Mouse (Mus musculus) lung, postnatal 10 days (tissue): Measurements from ENCODE around the gene Nup85.

Experiments used
- DNase-seq: peaks from one replicate; pipeline ENCODE4 v3.0.0; 2021

Nup85 gene

GRCm38 (mm10) chr11:115584376-115585073, 20.3 kb downstream of the Nup85 start:
- no peak for DNase-seq

DNA sequence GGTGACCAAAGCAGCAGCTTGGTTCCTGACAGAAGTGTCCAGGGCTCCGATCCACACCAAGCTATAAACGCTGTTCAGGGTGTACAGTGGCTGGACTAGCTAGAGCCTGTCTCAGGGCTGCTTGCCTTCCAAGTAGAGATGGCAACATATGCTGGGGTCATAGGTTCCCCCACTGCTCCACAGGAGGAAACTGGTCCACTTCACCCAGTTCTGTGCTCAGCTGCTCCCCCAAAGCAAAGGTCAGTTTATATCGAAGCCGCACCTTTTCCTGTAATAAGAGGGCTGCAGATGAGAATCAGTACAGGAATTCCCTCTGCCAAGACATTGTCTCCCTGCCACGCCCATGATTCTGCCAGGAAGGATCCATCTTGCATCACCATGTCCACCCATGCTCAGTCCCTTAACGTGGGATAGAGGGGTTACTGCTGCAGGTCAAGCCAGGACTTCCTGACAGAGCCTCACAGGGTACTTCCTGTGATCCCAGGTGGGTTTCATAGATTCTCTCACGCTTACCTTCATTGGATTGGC, 21.4 kb downstream of the Nup85 start:
- peak; percentile 61 for DNase-seq

DNA sequence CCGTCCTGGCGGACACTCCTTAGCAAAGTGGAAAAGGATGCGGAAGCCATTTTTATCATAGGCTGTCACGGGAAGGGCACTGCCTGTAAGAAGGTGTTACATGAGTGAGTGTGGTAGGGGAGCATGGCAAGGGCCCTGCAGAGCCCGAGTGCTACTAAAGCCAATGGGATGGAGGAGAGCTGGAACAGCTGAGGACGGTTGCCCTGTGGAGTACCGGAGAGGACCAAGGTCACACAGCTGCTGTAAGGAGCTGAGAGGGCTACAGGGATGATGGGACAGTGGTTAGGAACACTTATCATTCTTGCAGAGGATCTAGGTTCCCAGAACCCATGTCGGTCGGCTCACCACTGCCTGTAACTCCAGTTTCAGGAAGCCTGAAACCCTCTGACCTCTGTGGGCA, 22.2 kb downstream of the Nup85 start:
- DNase-seq, result no peak

GRCm38 (mm10) chr11:115587984-115588383, 23.8 kb downstream of the Nup85 start:
- no peak for DNase-seq

DNA sequence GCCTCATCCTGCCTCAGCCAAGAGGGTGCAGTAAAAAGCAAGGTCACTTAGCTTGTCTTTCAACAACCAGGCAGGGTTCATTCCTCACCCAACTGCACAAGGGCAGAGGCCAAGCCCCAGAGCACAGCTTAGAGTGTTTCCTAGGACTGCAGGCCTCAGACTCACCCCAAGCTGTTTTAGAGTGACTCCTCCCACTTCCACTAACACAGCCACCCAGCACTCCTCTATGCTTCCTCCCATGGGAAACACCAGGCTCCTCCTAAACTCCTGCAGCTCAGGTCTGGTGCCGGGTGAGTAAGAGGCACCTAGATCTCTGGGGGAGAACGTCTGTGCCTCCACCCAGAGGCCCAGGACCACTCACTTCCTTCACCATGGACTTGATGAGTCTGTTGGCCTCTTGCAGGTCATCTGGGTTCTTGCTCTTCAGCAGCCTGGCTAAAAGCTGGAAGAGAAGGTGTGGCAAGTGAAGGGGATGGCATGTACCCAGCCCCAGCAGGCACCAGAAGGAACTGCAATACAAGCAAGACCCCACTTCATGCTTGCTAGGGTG, 26.4 kb downstream of the Nup85 start:
- no peak for DNase-seq

- DNase-seq, result no peak
These were observed 31.0 kb downstream of the Nup85 start for GRCm38 (mm10) chr11:115595209-115595608.

- DNase-seq, result no peak
These were observed 34.1 kb downstream of the Nup85 start for GRCm38 (mm10) chr11:115598309-115598708.

- DNase-seq, result no peak
These were observed 35.5 kb downstream of the Nup85 start for GRCm38 (mm10) chr11:115599722-115600121.

DNA sequence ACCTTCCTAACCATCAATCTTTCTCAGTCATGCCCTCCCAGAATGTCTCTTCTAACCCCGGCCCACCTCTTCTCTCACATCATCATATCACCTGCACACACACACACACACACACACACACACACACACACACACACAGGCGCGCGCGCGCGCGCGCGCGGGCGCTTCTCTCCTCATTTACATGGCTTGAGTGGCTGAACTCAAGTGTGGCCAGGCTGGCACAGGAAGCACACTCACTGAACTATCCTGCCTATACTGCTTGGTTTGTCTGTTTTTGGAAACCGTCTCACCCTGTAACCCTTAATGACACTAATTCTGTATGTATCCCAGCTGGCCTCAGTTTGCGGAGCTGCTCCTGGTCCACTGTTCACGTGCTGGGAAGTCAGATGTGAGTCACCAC, 36.5 kb downstream of the Nup85 start:
- DNase-seq, result no peak

GRCm38 (mm10) chr11:115601174-115601573, 36.9 kb downstream of the Nup85 start:
- no peak for DNase-seq

DNA sequence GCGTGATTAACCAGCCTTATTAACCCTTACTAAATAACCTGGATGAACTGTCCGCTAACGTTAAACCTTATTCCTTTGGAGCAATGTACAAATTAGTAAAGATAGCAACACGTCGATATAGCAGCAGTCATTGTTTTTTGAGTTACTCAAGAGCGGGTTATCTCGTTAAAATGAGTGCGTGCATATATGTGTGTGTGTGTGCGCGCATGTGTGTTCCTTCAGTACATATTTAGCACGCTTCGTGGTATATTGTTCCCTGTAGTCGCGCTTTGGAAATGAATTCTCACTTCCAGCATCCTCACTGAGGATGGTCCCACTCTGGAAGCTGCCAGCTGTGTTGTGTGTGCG, 38.9 kb downstream of the Nup85 start:
- no peak for DNase-seq

- peak; percentile 95 for DNase-seq
These were observed 39.5 kb downstream of the Nup85 start, which contains the start of the genes Mrps7 and Gga3 for GRCm38 (mm10) chr11:115603476-115604303. Gene Mrps7 (plus strand): TSS chr11:115603925. Gene Gga3 (minus strand): TSS chr11:115604051.

GRCm38 (mm10) chr11:115604304-115604696, 40.1 kb downstream of the Nup85 start:
- no peak for DNase-seq

- DNase-seq, result no peak
These were observed 42.5 kb downstream of the Nup85 start for GRCm38 (mm10) chr11:115606733-115607132.

DNA sequence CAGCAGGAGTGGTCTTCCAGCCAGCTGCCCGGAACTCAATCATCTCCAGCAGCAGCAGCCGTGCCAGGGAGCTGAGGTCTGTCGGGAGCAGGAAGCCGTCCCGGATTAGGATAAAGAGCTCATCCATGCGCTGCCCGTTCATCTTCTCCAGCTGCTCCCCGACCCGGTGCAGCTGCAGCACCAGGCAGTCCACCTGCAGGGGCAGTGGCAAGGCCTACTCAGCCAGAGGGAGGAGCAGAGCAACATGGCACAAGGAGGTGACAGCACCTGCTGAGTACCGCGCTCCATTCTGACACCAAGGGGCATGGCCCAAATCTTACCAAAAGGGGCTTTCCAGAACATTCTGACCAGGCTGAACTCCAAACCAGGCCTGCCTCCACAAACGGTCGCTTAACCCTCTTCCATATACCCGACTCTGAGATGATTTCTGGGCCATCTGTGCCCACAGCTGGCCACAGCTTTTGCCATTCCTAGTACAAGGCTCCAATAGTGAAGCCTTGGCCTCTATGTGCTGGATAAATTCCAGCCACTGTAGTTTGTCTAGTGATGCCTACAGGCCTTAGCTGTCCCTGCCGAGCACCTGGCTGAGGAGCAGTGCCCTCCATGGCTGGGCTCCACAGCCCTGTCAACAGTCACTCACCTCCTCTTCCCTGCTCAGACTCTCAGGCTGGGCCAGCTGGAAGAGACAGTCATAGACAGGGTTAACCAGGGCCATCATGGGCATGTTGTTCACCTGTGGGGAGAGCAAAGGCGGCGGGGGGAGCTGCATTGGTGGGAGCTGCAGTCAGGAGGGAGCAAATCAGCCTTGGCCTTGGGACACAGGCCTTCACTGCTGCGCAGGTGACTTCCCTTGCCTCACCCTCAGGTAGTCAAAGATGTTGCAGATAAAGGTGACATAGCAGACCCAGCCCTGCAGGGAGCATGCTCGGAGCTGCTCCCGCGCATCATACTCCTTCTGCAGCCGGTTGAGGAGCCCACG, 44.5 kb downstream of the Nup85 start:
- no peak for DNase-seq

DNA sequence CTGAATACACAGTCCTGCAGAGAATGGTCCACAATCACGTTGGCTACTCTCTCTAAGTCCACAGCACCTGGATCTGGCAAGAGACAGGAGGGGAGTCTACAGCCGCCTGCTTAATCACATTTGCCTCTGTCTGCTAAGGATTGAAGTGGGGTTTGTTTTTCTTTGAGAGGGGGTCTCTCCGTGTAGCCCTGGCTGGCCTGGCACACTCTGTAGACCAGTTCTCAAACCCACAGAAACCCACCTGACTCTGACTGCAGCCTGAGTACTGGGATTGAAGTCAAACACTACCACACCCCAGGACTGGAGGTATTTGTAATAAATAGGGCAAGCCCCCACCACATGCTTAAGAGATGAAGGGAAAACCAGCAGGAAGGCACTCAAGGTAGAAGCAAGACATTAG, 45.3 kb downstream of the Nup85 start:
- DNase-seq, result no peak

DNA sequence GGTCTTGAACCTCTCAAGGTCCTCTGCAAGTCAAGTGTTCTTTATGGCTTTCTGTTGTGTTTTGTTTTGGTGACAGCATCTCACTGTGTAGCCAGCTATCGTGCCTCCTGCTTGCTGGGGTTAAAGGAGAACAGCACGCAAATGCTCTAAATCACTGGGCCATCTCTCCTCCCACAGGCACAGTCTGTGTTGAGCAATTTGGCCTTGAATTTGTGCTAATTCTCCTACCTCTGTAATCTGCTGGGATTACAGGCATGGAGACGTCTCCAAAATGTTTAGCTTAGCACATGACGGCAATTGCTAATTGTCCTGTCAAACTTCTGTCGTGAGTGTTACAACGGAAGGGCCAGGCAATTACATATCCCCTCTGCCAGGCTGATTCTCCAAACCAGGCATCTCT, 46.9 kb downstream of the Nup85 start:
- no peak for DNase-seq

GRCm38 (mm10) chr11:115612059-115612409, 47.8 kb downstream of the Nup85 start:
- DNase-seq, result peak; percentile 91

DNA sequence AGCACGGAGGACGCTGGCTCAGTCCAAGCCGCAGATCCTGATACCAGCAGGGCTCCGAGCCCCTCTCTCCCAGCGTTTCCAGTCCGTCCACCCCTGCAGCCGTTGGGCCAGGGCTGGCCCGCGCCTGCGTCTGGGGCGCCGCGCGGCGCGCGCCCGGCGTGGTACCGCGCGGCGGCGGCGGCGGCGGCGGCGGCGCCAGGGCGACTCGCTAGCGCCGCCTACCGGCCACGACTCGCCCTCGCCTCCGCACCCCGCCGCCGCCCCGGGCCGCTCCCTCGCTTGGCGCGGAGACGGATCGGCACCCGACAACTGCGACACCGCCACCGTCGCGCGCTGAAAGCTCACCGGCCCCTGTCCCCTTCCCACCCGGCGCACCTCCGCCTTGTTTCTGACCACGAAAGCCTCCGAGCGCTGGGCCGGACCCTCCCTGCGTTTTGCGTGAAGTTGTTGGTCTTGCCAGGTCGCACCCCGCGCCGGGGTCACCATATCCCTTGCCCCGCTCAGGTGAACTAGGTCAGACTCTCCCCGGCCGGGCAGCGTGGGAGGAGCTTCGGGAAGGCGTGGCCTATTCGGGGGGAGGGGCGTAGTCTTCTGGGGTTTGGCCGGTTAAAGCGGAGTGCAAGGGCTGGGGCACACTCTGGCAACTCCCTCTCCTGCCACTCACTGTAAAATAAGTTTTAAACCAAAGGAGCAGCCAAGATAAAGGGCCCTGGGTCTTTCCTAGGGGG, 48.3 kb downstream of the Nup85 start, which contains the start of gene Mif4gd:
Gene Mif4gd, minus strand, starts transcription at position 560 of the 728 bp plus-strand sequence.
- DNase-seq, result peak; percentile 96

DNA sequence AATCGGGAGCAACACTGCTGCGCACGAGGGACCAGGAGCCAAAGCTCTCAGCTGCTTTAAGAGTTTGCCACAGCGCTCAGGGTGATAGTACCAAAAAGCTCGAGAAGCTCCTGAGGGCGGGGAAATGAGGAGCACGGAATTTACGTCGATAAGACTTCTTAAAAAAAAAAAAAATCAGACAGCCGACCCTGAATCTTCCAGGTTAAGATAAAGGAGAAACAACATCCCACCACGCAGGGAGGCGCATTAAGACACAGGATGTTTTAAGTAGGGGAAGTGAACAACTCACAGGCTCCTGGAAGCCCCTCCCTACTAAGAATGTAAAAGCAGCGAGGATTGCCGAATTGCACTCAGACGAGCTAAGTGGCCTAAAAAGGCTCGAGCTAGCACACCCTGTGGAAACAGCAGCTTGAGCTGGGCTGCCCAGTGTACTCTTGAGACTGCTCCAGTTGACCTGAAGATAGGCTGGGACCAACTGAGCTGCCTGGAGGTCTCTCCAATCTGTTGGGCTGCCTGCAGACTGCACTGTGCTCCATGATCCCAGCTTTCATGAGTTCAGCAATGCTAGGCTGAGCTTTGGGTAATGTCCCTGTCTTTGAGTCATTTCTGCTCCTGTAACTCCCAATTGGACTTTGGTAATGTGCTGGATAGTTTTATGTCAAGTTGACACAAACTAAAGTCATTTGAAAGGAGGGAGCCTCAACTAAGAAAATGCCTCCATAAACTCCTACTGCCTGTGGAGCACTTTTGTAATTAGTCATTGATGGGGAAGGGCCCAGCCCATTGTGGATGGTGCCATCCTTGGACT, 49.1 kb downstream of the Nup85 start:
- DNase-seq, result peak; percentile 62
